In the genomic region with DNA sequence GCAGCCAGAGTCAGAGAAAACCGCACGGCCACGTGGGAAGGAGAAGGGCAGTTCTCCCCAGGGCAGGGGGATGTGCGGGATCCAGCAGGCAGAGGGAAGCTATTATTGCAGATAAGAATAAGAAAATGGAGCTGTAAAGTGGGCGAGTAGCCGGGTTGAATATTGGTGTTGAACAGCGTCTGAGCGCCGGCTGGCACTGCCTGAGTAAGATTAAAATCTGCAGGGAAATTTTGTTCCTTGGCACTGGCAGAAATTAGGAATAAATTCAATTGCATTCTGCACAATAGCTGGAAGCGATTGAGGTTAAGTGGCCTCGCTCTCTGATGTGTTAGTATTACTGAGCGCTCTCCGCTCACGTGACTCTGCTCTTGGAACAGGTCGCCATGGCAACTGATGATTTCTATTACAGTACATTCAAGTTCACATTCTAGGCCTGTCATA, we compare ENCODE assay signal across 8 mouse cellular contexts.
DNase-seq lines count a peak whose midpoint lies in the region.

No protein-coding gene starts in this region.

- DNase-seq in Muller cell, postnatal 12 days (ENCODE audit: inconsistent ontology term): peak; percentile 7
- DNase-seq in brain, adult 2 months (ENCODE audit: low read depth, low spot score): peak; percentile 95
- peak; percentile 57 for DNase-seq in forelimb bud, embryonic 11.5 days (ENCODE audit: low read depth, low spot score)
- DNase-seq in layer of hippocampus, adult 11-12 months (ENCODE audit: low spot score): peak; percentile 75
- peak; percentile 56 for DNase-seq in lung, postnatal 10 days
- DNase-seq in right cerebral cortex, postnatal 25 days: peak; percentile 38
- DNase-seq in urinary bladder, postnatal 4 days (ENCODE audit: low spot score in 2 of 2): no peak
- DNase-seq in spleen, adult 12 weeks (ENCODE audit: low spot score): no peak

Comparison
In these comparisons a context has a peak if more than half of its experiments do, and no peak if none do; other contexts are left out.
1. DNase-seq: peak in Muller cell, postnatal 12 days (single experiment), brain, adult 2 months (single experiment), forelimb bud, embryonic 11.5 days (single experiment), layer of hippocampus, adult 11-12 months (single experiment), lung, postnatal 10 days (single experiment) and right cerebral cortex, postnatal 25 days (single experiment); none in urinary bladder, postnatal 4 days (0 of 2) and spleen, adult 12 weeks (single experiment).